Mouse (Mus musculus): ENCODE measurements around the gene Il17c. TPM values are rescaled to one million over a fixed set of nuclear protein-coding genes. Genes with fewer than 3 reads are reported as not detected.

Il17c gene
- polyA plus RNA-seq, 1 experiment: not detected

DNA sequence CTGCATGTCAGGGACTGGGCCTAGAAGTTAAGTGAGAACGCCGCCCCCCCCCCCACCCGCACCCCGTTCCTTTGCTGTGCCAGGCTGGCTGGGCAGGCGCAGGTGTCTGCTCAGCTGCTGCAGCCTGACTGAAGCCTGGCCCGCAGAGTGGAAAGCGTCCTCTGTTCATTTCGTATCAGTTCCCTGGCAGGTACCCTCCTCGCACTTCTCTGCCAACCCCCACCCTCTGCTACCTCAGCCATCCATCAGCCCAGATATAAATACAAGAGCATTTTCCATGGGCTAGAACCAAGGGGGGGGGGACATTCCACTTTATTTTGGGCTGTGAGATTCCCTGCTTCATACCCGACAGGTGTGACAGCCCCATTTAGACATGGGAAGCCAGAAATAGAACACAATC, 30.3 kb downstream of the Il17c start:
- H3K4me3 ChIP-seq (ENCODE audit: insufficient read depth, low read length): no peak overlapping the region
- H3K27ac ChIP-seq (ENCODE audit: insufficient read depth, low read length): no peak overlapping the region
- TF ChIP-seq POLR2A (IDR thresholded peaks at IDR 0.05; ENCODE audit: low read depth, low read length) (no peak), CTCF (IDR thresholded peaks at IDR 0.05; ENCODE audit: borderline replicate concordance, insufficient read depth, low read length) (no peak)
- H3K4me1 ChIP-seq (ENCODE audit: control insufficient read depth, insufficient read depth, low read length): no peaks in the 10 kb centered on the region

DNA sequence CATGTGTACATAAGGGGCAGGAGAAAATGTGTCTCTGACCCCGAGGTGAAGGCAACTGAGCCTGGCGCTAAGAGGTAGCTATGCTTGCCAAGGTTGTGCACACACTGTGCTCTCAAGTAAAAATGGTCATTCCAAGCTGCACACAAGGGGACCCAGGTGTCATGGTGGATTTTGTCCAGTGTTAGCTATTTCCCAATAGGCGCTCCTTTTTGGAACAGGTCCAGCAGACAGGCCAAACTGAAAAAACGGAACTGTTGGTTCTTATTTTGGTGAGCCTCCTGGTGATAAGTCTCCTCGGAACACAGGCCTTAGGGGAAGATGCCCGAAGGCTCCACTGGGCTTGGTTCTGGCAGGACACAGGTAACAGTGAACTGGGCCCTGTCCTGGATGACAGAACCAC, 32.6 kb downstream of the Il17c start:
- no peak for TF ChIP-seq POLR2A (IDR thresholded peaks at IDR 0.05; ENCODE audit: low read depth, low read length)
- TF ChIP-seq CTCF (IDR thresholded peaks at IDR 0.05; ENCODE audit: borderline replicate concordance, insufficient read depth, low read length): no peak
- Histone ChIP-seq H3K4me1 (ENCODE audit: control insufficient read depth, insufficient read depth, low read length) (no peaks in the 10 kb centered on the region), H3K4me3 (ENCODE audit: insufficient read depth, low read length) (no peak overlapping the region), H3K27ac (ENCODE audit: insufficient read depth, low read length) (no peak overlapping the region)

DNA sequence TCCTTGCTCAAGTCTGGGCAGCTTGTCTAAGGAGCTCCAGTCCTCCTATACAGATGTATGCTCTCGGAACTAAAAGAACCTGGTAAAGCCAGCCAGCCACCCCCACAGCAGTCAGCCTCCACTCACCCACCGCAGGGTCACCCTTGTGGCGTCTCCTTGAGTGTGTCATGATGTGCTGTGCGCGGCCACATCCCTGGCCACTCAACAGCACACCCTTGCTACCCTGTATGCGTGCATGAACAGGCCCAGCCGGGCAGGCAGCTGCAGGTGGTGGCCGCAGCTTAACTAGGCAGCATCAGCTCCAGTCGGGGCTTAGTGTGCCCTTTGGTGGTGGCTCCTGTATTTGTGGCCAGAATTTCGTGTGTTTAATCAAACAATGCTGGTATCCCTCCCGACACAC, 35.4 kb downstream of the Il17c start:
- no peak for TF ChIP-seq CTCF (IDR thresholded peaks at IDR 0.05; ENCODE audit: borderline replicate concordance, insufficient read depth, low read length)
- no peak for TF ChIP-seq POLR2A (IDR thresholded peaks at IDR 0.05; ENCODE audit: low read depth, low read length)
- Histone ChIP-seq H3K27ac (ENCODE audit: insufficient read depth, low read length) (no peak overlapping the region), H3K4me3 (ENCODE audit: insufficient read depth, low read length) (no peak overlapping the region), H3K4me1 (ENCODE audit: control insufficient read depth, insufficient read depth, low read length) (peaks cover 11% of the 10 kb centered on the region)

DNA sequence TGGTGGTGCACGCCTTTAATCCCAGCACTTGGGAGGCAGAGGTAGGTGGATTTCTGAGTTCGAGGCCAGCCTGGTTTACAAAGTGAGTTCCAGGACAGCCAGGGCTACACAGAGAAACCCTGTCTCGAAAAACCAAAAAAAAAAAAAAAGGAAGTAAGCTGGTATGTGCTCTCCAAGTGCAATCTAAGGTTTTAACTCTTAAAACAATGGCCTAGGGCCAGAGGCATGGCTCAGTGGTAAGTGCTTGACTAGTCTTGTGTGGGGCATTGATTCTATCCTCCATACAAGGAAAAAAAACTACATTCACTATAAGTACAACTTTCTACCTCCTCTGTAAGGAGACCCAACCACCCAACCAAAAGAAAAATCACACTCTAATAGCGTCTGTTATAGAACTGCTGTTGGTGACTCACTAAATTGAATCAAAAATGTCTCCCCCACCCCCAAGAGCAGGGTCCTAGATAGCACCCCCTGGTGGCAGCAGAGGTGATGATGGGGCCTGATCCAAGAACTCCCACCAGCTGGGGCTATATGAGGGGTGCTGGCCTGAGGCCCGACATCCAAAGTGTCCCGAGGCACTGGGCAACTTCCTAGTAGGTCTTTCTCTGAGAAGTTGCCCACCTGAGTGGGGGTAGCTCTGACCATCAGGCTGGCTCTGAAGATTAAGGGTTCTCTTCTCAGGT, 37.5 kb downstream of the Il17c start:
- TF ChIP-seq CTCF (IDR thresholded peaks at IDR 0.05; ENCODE audit: borderline replicate concordance, insufficient read depth, low read length) (no peak), POLR2A (IDR thresholded peaks at IDR 0.05; ENCODE audit: low read depth, low read length) (no peak)
- H3K27ac ChIP-seq (ENCODE audit: insufficient read depth, low read length): no peak overlapping the region
- H3K4me3 ChIP-seq (ENCODE audit: insufficient read depth, low read length): no peak overlapping the region
- peaks cover 21% of the 10 kb centered on the region for H3K4me1 ChIP-seq (ENCODE audit: control insufficient read depth, insufficient read depth, low read length)

DNA sequence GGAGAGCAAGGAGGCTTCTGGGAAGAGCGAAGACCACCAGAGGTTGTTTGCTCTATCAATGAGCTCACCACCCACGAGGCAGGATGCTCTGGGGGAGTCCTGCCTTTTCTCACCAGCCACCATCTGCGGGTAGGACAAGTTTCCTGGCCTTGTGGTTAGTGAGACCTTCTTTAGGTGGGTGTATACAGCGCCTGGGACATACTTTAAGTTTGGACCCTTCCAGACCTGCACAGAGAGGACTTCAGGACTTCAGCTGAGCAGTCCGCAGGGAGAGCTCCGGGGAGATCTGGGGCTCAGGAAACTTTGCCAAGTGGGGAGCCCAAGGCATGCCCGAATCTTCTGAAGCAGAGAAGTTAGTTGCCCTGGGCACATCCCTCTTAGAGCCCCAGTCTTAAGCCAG, 38.2 kb downstream of the Il17c start:
- Histone ChIP-seq H3K27ac (ENCODE audit: insufficient read depth, low read length) (no peak overlapping the region), H3K4me3 (ENCODE audit: insufficient read depth, low read length) (no peak overlapping the region)
- TF ChIP-seq POLR2A (IDR thresholded peaks at IDR 0.05; ENCODE audit: low read depth, low read length): no peak
- no peak for TF ChIP-seq CTCF (IDR thresholded peaks at IDR 0.05; ENCODE audit: borderline replicate concordance, insufficient read depth, low read length)

DNA sequence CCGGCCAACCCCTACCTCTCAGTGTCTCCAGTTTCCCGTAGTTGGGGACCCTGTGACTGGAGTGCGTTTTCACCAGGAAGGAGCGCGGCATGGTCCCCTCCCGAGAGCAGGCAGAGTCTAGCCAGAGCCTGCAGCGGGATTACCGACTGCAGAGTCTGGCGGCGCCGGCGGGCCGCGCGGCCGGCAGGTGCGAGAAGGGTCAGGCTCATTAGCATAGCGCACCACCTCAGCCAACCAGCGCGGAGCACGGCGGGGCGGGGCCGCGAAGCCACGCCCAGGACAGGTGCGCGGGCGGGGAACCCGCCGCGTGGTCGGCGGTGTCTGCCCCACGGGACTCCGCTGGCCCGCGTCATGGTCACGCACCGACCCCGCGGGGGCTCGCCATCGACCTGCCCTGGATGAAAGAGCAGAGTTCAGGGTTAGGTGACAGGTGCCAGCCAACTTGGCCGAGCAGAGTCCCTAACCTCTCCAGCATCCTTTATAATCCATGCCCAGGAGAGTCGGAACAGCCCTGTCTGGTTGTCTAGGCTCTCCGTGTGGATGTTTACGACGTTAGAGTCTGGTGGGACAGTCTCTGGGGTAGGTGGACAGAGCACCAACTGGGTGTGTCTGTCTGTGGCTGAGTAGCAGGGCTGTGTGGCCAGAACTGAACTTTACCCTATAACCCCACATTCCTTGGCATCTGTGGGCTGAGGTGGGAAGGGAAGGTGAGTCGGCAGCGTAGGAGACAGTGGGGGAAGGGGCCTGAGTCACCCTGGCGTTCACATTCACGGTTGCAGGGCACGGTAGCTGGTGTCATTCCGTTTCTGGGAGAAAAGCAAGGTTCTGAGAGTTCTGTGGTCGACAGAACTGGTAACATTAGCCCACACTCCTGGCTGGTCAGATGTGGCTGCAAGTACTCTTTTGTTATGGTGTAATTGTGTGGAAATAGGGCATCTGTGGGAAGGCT, 39.0 kb downstream of the Il17c start, which contains the start of gene Snai3:
Snai3 (minus strand) TSS at position 210 of the 949 bp plus-strand sequence.
- Histone ChIP-seq H3K27ac (ENCODE audit: insufficient read depth, low read length) (peak within 1 kb of the TSS; percentile 65), H3K4me3 (ENCODE audit: insufficient read depth, low read length) (peak within 1 kb of the TSS; percentile 23; the same call in 1 of the 2 replicates), H3K4me1 (ENCODE audit: control insufficient read depth, insufficient read depth, low read length) (peaks cover 21% of the 10 kb centered on the region)
- TF ChIP-seq POLR2A (IDR thresholded peaks at IDR 0.05; ENCODE audit: low read depth, low read length): no peak
- TF ChIP-seq CTCF (IDR thresholded peaks at IDR 0.05; ENCODE audit: borderline replicate concordance, insufficient read depth, low read length): no peak

More for the DNA sequence above, 38.2 kb downstream of the Il17c start:
- peaks cover 21% of the 10 kb centered on the region for H3K4me1 ChIP-seq (ENCODE audit: control insufficient read depth, insufficient read depth, low read length)

DNA sequence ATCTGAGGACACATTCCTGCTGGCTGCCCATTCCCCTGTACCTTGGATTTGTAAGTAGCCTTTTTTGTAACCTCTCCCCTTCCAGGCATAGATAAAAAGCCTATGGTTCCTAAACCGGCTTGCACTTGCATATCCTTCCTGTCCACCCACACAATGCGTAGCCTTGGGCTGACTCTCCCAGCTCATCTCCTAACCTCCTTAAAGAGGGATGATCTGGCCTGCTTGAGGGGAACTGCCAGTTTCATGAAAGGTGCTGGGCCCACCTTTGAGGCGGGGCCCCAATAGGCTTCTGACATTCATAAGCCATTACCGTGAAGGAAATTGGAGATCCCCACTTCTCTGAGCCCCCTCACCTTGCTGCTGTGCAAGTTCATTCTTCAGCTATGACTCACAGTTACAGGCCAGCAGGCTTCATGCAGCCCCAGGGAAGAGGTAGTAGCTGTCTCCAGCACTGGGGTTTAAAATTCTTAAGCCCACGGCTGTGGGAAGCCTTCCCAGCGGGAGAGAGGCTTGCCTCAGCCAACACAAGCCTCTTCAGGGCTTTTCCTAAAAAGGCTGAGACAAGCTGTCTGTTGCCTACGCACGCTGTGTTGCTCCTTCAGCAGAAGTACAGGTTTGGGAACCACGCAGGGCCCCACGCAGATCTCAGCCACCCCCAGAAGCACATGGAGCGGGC, 39.8 kb downstream of the Il17c start:
- Histone ChIP-seq H3K27ac (ENCODE audit: insufficient read depth, low read length) (peak overlapping the region; percentile 65), H3K4me1 (ENCODE audit: control insufficient read depth, insufficient read depth, low read length) (peaks cover 21% of the 10 kb centered on the region), H3K4me3 (ENCODE audit: insufficient read depth, low read length) (no peak overlapping the region)
- TF ChIP-seq POLR2A (IDR thresholded peaks at IDR 0.05; ENCODE audit: low read depth, low read length): no peak
- TF ChIP-seq CTCF (IDR thresholded peaks at IDR 0.05; ENCODE audit: borderline replicate concordance, insufficient read depth, low read length): no peak

DNA sequence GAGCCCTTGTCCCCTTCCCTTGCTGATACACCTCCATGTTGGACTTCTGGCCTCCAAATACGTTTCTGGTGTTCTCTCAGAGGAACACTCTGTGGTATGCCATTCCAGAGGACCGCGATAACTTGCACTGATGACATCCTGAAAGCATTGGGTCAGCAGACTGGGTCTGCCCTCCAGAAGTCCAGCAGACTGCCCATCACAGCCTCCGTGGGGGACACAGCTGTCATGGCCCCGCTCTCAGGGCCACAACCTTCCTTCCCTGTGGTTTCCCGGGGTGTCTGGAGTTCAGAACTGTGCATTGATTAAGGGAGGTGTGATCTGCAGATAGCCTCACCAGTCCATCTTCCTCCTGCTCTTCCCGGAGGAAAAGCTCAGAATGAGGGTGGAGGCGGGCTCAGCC, 40.7 kb downstream of the Il17c start:
- Histone ChIP-seq H3K4me3 (ENCODE audit: insufficient read depth, low read length) (no peak overlapping the region), H3K27ac (ENCODE audit: insufficient read depth, low read length) (peak overlapping the region; percentile 9; the same call in 1 of the 2 replicates)

More for the DNA sequence above, 40.7 kb downstream of the Il17c start:
- peaks cover 21% of the 10 kb centered on the region for H3K4me1 ChIP-seq (ENCODE audit: control insufficient read depth, insufficient read depth, low read length)
- TF ChIP-seq CTCF (IDR thresholded peaks at IDR 0.05; ENCODE audit: borderline replicate concordance, insufficient read depth, low read length): no peak
- no peak for TF ChIP-seq POLR2A (IDR thresholded peaks at IDR 0.05; ENCODE audit: low read depth, low read length)

All from embryonic fibroblast, embryonic 13.5 days (primary cell).